In genomic region chr13:117710811-117711210, GRCm38 (mm10) we compare ENCODE assay signal across 28 mouse cellular contexts.
A peak's percentile ranks its signal among the peaks of the same experiment; 100 is the strongest.
DNase-seq lines count a peak whose midpoint lies in the region; ATAC-seq and TF ChIP-seq lines count a peak whose summit lies in the region.
"Had no signal": no experiment of that assay in that cellular context is flagged by ENCODE, and none has a peak within 500 bp of the region (broad histone marks: within the 10 kb centered on the region; RNA-seq: fewer than 3 reads in every experiment).

No protein-coding gene starts in this region.

- no peaks in the 10 kb centered on the region for H3K36me3 ChIP-seq in heart, embryonic 15.5 days
- H3K36me3 ChIP-seq: embryonic facial prominence, embryonic 13.5 days; forebrain, embryonic 15.5 days; hindbrain, embryonic 10.5 days; intestine, embryonic 15.5 days; limb, embryonic 12.5 days; midbrain, embryonic 15.5 days; neural tube, embryonic 12.5 days had no signal

- H3K9ac ChIP-seq in heart, embryonic 15.5 days, result no peak overlapping the region
- H3K9ac ChIP-seq: embryonic facial prominence, embryonic 13.5 days; forebrain, embryonic 15.5 days; intestine, embryonic 15.5 days; limb, embryonic 12.5 days; liver, postnatal 0 days; midbrain, embryonic 15.5 days; neural tube, embryonic 12.5 days had no signal

- intact Hi-C loops in heart, postnatal 25 days (cut with DNase I), result no loop called here

- H3K4me2 ChIP-seq in heart, embryonic 15.5 days, result no peak overlapping the region
- H3K4me2 ChIP-seq: embryonic facial prominence, embryonic 13.5 days; forebrain, embryonic 15.5 days; intestine, embryonic 15.5 days; limb, embryonic 12.5 days; liver, embryonic 11.5 days; midbrain, embryonic 15.5 days; neural tube, embryonic 12.5 days had no signal

- no peak for TF ChIP-seq CTCF in embryonic fibroblast, embryonic 13.5 days (IDR thresholded peaks at IDR 0.05; ENCODE audit: borderline replicate concordance, insufficient read depth, low read length)

- H3K4me3 ChIP-seq in heart, embryonic 15.5 days, result no peak overlapping the region
- no peak overlapping the region for H3K4me3 ChIP-seq in embryonic fibroblast, embryonic 13.5 days (ENCODE audit: insufficient read depth, low read length)
- H3K4me3 ChIP-seq: embryonic facial prominence, embryonic 13.5 days; forebrain, embryonic 15.5 days; hindbrain, embryonic 10.5 days; intestine, embryonic 15.5 days; limb, embryonic 12.5 days; midbrain, embryonic 15.5 days; neural tube, embryonic 12.5 days had no signal

- peak; percentile 24 to 36 for DNase-seq in heart, adult 18-20 months
- no peak for DNase-seq in heart, postnatal 25 days (ENCODE audit: low spot score)
- no peak for DNase-seq in heart, postnatal 4 days
- DNase-seq in 3T3-L1 (ENCODE audit: low read depth, low spot score), result peak; percentile 82
- no peak for DNase-seq in layer of hippocampus, adult 9-11 months
- DNase-seq: adrenal gland, adult 8-10 months; cerebellum, adult 2 months; cerebellum, postnatal 25 days; gastrocnemius, postnatal 14 days; kidney, adult 9 months; kidney, postnatal 25 days; liver, postnatal 0 days; right cerebral cortex, postnatal 25 days had no signal

- TF ChIP-seq POLR2A in embryonic fibroblast, embryonic 13.5 days (IDR thresholded peaks at IDR 0.05; ENCODE audit: low read depth, low read length), result no peak

- H3K9me3 ChIP-seq in heart, embryonic 15.5 days (replicated peaks), result no peaks in the 10 kb centered on the region
- H3K9me3 ChIP-seq: embryonic facial prominence, embryonic 13.5 days; forebrain, embryonic 15.5 days; hindbrain, embryonic 10.5 days; intestine, embryonic 15.5 days; limb, embryonic 12.5 days; midbrain, embryonic 15.5 days; neural tube, embryonic 12.5 days had no signal

- peak overlapping the region; percentile 45 for H3K27ac ChIP-seq in heart, embryonic 15.5 days
- H3K27ac ChIP-seq in embryonic fibroblast, embryonic 13.5 days (ENCODE audit: insufficient read depth, low read length), result peak overlapping the region; percentile 84
- H3K27ac ChIP-seq: embryonic facial prominence, embryonic 13.5 days; forebrain, embryonic 15.5 days; hindbrain, embryonic 10.5 days; intestine, embryonic 15.5 days; limb, embryonic 12.5 days; macrophage; midbrain, embryonic 15.5 days; neural tube, embryonic 12.5 days had no signal

- H3K27me3 ChIP-seq in heart, embryonic 15.5 days, result no peaks in the 10 kb centered on the region
- H3K27me3 ChIP-seq: embryonic facial prominence, embryonic 13.5 days; forebrain, embryonic 15.5 days; intestine, embryonic 15.5 days; limb, embryonic 12.5 days; midbrain, embryonic 15.5 days; neural tube, embryonic 12.5 days; Patski had no signal

- H3K4me1 ChIP-seq in heart, embryonic 15.5 days (replicated peaks), result peaks cover 14% of the 10 kb centered on the region
- 0 out of 2 replicates have a peak, but pooled peaks cover 7% of the 10 kb centered on the region for H3K4me1 ChIP-seq in embryonic fibroblast, embryonic 13.5 days (ENCODE audit: control insufficient read depth, insufficient read depth, low read length)
- H3K4me1 ChIP-seq: forebrain, embryonic 15.5 days; hindbrain, embryonic 10.5 days; intestine, embryonic 15.5 days; midbrain, embryonic 15.5 days; neural tube, embryonic 12.5 days had no signal

- ATAC-seq in heart, embryonic 15.5 days (replicated peaks; ENCODE audit: insufficient number of reproducible peaks, insufficient read depth, low FRiP score, low read depth), result no peak
- ATAC-seq in granulocyte monocyte progenitor cell, adult 5-6 weeks (replicated peaks; ENCODE audit: poor library complexity, severe bottlenecking), result no peak
- ATAC-seq: CD4-positive, CD25-positive, alpha-beta regulatory T cell, adult 4 months; forebrain, embryonic 15.5 days; hindbrain, embryonic 16.5 days; intestine, embryonic 15.5 days; liver, postnatal 0 days; midbrain, embryonic 15.5 days; Patski had no signal

Comparison
In these comparisons a context has a peak if more than half of its experiments do, and no peak if none do; other contexts are left out.
1. DNase-seq: peak in heart, adult 18-20 months (2 of 2) and 3T3-L1 (single experiment); none in heart, postnatal 25 days (single experiment), heart, postnatal 4 days (single experiment) and layer of hippocampus, adult 9-11 months (single experiment).